Mouse (Mus musculus) forebrain, embryonic 14.5 days (tissue): Measurements from ENCODE around the gene Rap2a. TPM values are rescaled to one million over a fixed set of nuclear protein-coding genes. Genes with fewer than 3 reads are reported as not detected.

Source experiments
- ATAC-seq: fragments of 200-750 bp; cut with Nextera tagmentation; 2 replicates; pipeline ENCODE4 v1.8.0; 2017; ENCODE audit warnings: mild to moderate bottlenecking, moderate library complexity
- DNase-seq: peaks from one replicate; pipeline ENCODE4 v3.0.0-alpha.2; 2015; ENCODE audit warnings: low spot score
- H3K27ac ChIP-seq: fragments of 300-500 bp; sonication (generic); 2 replicates; pipeline ENCODE4 v1.5.1; 2014; ENCODE audit warnings: low read depth, mild to moderate bottlenecking, control low read depth, low read length, moderate library complexity
- H3K27me3 ChIP-seq: fragments of 300-500 bp; sonication (generic); replicated peaks from 2 replicates; pipeline ENCODE4 v1.6.1; 2014; ENCODE audit warnings: low read length, control low read depth, mixed read lengths; ENCODE audit not compliant: control insufficient read depth, insufficient read depth
- H3K36me3 ChIP-seq: fragments of 300-500 bp; sonication (generic); 2 replicates; pipeline ENCODE4 v1.6.1; 2014; ENCODE audit warnings: low read length, control low read depth; ENCODE audit not compliant: control insufficient read depth, insufficient read depth
- H3K4me1 ChIP-seq: fragments of 300-500 bp; sonication (generic); 2 replicates; pipeline ENCODE4 v1.6.1; 2014; ENCODE audit warnings: antibody characterized with exemption, low read length, control low read depth; ENCODE audit not compliant: control insufficient read depth, insufficient read depth
- H3K4me2 ChIP-seq: fragments of 300-500 bp; sonication (generic); 2 replicates; pipeline ENCODE4 v1.6.1; 2014; ENCODE audit warnings: mild to moderate bottlenecking, control low read depth, low read length
- H3K4me3 ChIP-seq: fragments of 300-500 bp; sonication (generic); 2 replicates; pipeline ENCODE4 v1.5.1; 2014; ENCODE audit warnings: low read depth, low read length, control low read depth
- H3K9ac ChIP-seq: fragments of 300-500 bp; sonication (generic); 2 replicates; pipeline ENCODE4 v1.6.1; 2014; ENCODE audit warnings: mild to moderate bottlenecking, low read length, control low read depth, moderate library complexity
- H3K9me3 ChIP-seq: fragments of 300-500 bp; sonication (generic); replicated peaks from 2 replicates; pipeline ENCODE4 v1.6.1; 2016; ENCODE audit warnings: low read length, control low read depth, mixed read lengths; ENCODE audit not compliant: control insufficient read depth
- WGBS: fragments of 180-500 bp; shearing (Covaris S2); extraction: QIAGEN DNeasy Blood & Tissue Kit; methylation state at CpG from one replicate; pipeline ENCODE4 v1.1.7; 2014; 5-methylcytosine and 5-hydroxymethylcytosine counted together
- polyA plus RNA-seq: library from polyadenylated mRNA; unstranded; fragments of >200 nt; fragmentation: Nextera tagmentation; extraction: Ambion mirVana; gene quantifications from 2 replicates; pipeline ENCODE4 v1.2.1, GENCODE M21; 2014

Gene Rap2a
- polyA plus RNA-seq, 1 experiment from 2014 or later: 11.7 TPM

GRCm38 (mm10) chr14:120519921-120520320, 41.7 kb downstream of the Rap2a start:
- Histone ChIP-seq H3K4me2 (no peak overlapping the region), H3K4me1 (no peaks in the 10 kb centered on the region), H3K4me3 (no peak overlapping the region), H3K27ac (no peak overlapping the region), H3K9ac (no peak overlapping the region), H3K27me3 (no peaks in the 10 kb centered on the region), H3K9me3 (no peaks in the 10 kb centered on the region), H3K36me3 (no peaks in the 10 kb centered on the region)
- DNase-seq (no peak), ATAC-seq (no peak)
- 83% methylated on average over 1 of the region's 1 CpGs for WGBS

DNA sequence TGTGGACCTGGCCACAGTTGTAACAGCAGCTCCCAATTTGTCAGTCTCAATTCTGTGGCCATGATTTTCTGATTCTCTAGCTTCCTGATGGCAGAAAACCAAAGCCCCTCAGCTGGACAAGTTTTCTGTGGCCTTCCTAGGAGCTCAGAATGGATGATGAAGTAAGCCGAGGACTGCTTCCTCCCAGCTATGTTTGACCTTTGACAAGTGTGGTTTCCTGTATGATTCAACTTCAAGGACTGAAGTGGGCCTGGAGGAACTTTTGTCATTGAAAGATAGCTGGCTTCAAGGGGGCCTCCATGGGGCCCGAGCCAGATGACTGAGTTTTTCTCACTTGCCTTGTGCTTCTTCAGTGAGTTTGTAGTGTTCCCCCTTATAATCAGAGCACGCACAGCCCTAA, 42.6 kb downstream of the Rap2a start:
- ATAC-seq: no peak
- Histone ChIP-seq H3K4me3 (no peak overlapping the region), H3K9ac (no peak overlapping the region), H3K4me2 (no peak overlapping the region), H3K36me3 (no peaks in the 10 kb centered on the region), H3K27ac (no peak overlapping the region), H3K27me3 (no peaks in the 10 kb centered on the region), H3K9me3 (no peaks in the 10 kb centered on the region), H3K4me1 (no peaks in the 10 kb centered on the region)
- DNase-seq: no peak
- 91% methylated on average over 3 of the region's 3 CpGs for WGBS

DNA sequence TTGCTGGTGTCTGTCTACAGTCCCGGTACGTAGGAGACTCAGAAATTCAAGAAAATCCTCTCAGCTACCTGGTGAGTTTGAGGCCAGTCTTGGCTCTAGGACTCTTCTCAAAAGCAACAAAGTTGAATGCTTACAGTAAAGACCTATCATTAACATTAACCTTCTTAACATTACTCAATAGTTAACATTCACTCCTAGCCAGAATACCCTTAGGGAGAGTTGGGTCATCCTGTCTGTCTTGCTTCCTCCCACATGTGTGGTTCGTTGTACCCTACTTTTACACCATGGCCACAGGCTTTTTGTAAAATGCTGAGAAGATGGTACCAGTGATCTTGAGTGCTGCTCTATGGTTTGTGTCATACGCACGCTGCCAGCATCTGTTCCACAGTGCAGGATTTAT, 45.1 kb downstream of the Rap2a start:
- no peak overlapping the region for H3K4me2 ChIP-seq
- H3K27me3 ChIP-seq: no peaks in the 10 kb centered on the region
- H3K27ac ChIP-seq: no peak overlapping the region
- no peak overlapping the region for H3K9ac ChIP-seq
- no peaks in the 10 kb centered on the region for H3K36me3 ChIP-seq
- DNase-seq (no peak), ATAC-seq (no peak)
- H3K9me3 ChIP-seq: no peaks in the 10 kb centered on the region
- no peaks in the 10 kb centered on the region for H3K4me1 ChIP-seq
- no peak overlapping the region for H3K4me3 ChIP-seq
- 93% methylated on average over 5 of the region's 5 CpGs for WGBS

GRCm38 (mm10) chr14:120525644-120526043, 47.4 kb downstream of the Rap2a start:
- H3K27me3 ChIP-seq: no peaks in the 10 kb centered on the region
- WGBS: 80% methylated on average over 2 of the region's 2 CpGs
- H3K4me2 ChIP-seq: no peak overlapping the region
- DNase-seq (no peak), ATAC-seq (no peak)
- H3K27ac ChIP-seq: no peak overlapping the region
- H3K4me1 ChIP-seq: no peaks in the 10 kb centered on the region
- H3K36me3 ChIP-seq: no peaks in the 10 kb centered on the region
- no peaks in the 10 kb centered on the region for H3K9me3 ChIP-seq
- H3K4me3 ChIP-seq: no peak overlapping the region
- no peak overlapping the region for H3K9ac ChIP-seq

DNA sequence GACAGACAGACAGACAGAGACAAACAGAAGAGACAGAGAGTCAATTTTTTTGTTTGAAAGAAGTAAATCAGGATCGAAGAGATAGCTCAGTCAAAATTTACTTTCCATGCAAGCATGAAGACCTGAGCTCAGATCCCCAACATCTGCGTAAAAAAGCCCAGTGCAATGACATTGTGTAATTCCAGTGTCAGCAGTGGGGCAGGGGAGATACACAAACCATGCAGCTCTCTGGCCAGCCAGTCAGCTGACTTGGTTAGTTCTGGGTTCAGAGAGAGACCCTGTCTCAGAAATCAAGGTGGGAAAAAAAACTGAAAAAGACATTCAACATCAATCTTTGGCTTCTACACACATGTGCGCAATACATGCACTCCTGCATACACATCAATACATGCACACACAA, 55.1 kb downstream of the Rap2a start:
- no peaks in the 10 kb centered on the region for H3K9me3 ChIP-seq
- no peak overlapping the region for H3K4me3 ChIP-seq
- 91% methylated on average over 3 of the region's 3 CpGs for whole genome bisulfite sequencing
- no peaks in the 10 kb centered on the region for H3K4me1 ChIP-seq
- H3K36me3 ChIP-seq: no peaks in the 10 kb centered on the region
- H3K4me2 ChIP-seq: no peak overlapping the region
- ATAC-seq: no peak
- no peak overlapping the region for H3K9ac ChIP-seq
- no peak for DNase-seq
- no peaks in the 10 kb centered on the region for H3K27me3 ChIP-seq
- no peak overlapping the region for H3K27ac ChIP-seq

GRCm38 (mm10) chr14:120534841-120535271, 56.6 kb downstream of the Rap2a start:
- no peak overlapping the region for H3K4me3 ChIP-seq
- no peaks in the 10 kb centered on the region for H3K4me1 ChIP-seq
- H3K9ac ChIP-seq: no peak overlapping the region
- no peak overlapping the region for H3K27ac ChIP-seq
- H3K27me3 ChIP-seq: no peaks in the 10 kb centered on the region
- 70% methylated on average over 3 of the region's 3 CpGs for WGBS
- ATAC-seq: no peak
- no peak overlapping the region for H3K4me2 ChIP-seq
- DNase-seq: no peak
- no peaks in the 10 kb centered on the region for H3K9me3 ChIP-seq
- H3K36me3 ChIP-seq: no peaks in the 10 kb centered on the region

DNA sequence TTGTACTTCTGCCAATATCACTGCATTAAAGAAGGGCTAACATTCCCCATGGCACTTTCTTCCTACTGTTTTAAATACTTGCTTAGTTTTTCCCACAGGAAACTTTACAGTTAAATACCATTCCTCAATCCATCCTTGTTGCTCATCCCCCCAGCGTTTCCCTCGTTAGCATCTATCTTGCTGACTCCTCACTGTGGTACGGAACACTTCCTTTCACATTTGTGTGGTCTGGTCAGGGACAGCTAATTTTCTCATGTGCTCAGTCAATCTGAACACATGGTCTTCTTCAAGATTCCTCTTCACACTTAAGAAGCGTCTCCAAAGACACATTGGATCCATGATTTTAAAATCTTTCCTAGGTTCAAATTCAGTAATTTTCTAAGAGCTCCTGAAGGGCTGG, 57.2 kb downstream of the Rap2a start:
- no peaks in the 10 kb centered on the region for H3K4me1 ChIP-seq
- no peaks in the 10 kb centered on the region for H3K9me3 ChIP-seq
- H3K36me3 ChIP-seq: no peaks in the 10 kb centered on the region
- DNase-seq: no peak
- no peak overlapping the region for H3K9ac ChIP-seq
- no peak overlapping the region for H3K4me3 ChIP-seq
- WGBS: 74% methylated on average over 4 of the region's 4 CpGs
- no peak overlapping the region for H3K27ac ChIP-seq
- no peak for ATAC-seq
- no peaks in the 10 kb centered on the region for H3K27me3 ChIP-seq
- no peak overlapping the region for H3K4me2 ChIP-seq

- H3K4me2 ChIP-seq: no peak overlapping the region
- 91% methylated on average over 3 of the region's 3 CpGs for WGBS
- no peaks in the 10 kb centered on the region for H3K9me3 ChIP-seq
- no peak overlapping the region for H3K4me3 ChIP-seq
- H3K27me3 ChIP-seq: no peaks in the 10 kb centered on the region
- H3K36me3 ChIP-seq: no peaks in the 10 kb centered on the region
- DNase-seq (no peak), ATAC-seq (no peak)
- no peaks in the 10 kb centered on the region for H3K4me1 ChIP-seq
- no peak overlapping the region for H3K27ac ChIP-seq
- no peak overlapping the region for H3K9ac ChIP-seq
Measured at GRCm38 (mm10) chr14:120535924-120536323, 57.7 kb downstream of the Rap2a start.

DNA sequence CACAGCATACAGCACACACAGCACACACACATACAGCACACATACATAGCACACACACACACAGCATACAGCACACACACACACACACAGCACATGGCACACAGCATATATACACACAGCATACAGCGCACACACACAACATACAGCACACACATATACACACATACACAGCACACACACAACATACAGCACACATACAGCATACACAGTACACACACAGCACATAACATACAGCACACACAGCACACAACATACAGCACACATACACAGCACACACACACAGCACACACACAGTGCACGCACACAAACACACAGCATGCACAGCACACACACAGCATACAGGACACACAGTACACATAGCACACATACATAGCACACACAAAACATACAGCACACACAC, 60.9 kb downstream of the Rap2a start:
- Histone ChIP-seq H3K36me3 (no peaks in the 10 kb centered on the region), H3K4me1 (no peaks in the 10 kb centered on the region), H3K9me3 (no peaks in the 10 kb centered on the region), H3K4me2 (no peak overlapping the region), H3K27me3 (no peaks in the 10 kb centered on the region), H3K9ac (no peak overlapping the region), H3K4me3 (no peak overlapping the region), H3K27ac (no peak overlapping the region)
- WGBS: 86% methylated on average over 2 of the region's 2 CpGs
- ATAC-seq (no peak), DNase-seq (no peak)
